Mouse (Mus musculus) frontal cortex, postnatal 14 days (tissue): ENCODE measurements around the gene Adss.

Source experiments
- DNase-seq, 2 experiments: peaks; one replicate each; pipeline ENCODE4 v3.0.0; 2022; ENCODE audit warnings: low spot score in 2 of 2

Gene Adss

DNA sequence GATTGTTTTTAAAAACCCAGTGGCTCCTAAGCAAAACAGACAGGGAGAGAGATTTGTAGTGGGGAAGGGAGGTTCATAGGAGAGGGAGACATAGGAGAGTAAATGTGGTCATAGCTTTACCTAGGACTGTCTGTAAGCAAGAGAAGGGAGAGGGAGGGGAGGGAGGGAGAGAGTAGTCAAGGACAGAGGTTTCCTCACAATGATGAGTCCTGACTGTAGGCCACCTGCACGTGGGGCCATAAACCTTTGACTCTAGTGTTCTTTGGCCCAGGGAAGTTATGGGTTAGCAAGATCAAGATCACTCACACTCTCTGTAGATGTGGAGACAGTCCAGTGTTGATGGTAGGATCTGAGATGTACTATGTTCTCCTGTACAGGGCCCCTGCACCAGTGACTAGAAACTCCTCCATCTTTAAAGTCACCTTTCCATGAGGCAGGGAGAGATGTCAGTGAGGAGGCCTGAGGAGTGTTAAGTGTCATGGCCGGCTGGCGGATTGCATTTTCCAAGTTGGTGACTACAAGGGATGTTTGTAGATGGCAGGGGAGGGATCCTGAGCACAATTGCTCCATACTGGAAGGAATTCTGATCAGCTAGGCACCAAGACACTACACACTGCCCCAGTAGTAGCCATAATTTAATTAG is 68.3 kb downstream of the Adss start:
- no peak for DNase-seq

DNA sequence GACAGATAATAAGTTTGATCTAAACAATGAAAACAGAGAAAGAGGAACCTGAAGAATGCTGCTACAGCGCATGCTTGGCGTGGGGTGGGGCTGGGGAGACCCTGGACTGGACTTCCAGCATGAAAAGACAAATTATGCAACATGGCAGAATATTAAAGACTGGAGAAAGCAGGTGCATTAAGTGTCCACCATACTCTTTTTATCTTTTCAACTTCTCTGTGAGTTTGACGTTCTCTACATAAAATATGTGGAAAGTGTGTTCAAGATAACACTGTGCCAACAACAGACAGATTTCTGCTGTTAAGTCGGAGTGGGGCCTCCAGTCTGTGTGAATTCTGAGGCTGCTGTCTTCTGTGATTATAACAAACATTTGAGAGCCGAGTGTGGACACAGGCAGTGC is 69.4 kb downstream of the Adss start:
- no peak for DNase-seq

DNA sequence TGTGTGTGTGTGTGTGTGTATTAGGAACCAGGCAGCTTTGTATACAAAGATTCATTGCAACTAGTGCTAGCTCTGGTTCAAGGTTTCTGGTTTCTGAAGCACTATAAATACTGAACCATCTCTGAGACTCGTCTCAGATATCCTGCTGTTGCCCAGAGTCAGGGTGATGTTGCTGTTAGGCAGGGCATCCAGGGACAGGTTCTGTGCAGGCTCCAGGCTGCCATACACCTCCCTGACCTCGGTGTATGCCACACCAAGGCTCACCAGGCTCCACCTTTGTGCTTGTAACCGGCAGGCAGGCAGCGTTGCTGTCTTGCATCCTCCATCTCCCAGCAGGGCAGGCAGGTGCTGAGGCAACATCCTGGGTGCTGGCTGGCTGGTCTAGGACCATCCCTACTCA is 72.5 kb downstream of the Adss start:
- DNase-seq: no peak

DNA sequence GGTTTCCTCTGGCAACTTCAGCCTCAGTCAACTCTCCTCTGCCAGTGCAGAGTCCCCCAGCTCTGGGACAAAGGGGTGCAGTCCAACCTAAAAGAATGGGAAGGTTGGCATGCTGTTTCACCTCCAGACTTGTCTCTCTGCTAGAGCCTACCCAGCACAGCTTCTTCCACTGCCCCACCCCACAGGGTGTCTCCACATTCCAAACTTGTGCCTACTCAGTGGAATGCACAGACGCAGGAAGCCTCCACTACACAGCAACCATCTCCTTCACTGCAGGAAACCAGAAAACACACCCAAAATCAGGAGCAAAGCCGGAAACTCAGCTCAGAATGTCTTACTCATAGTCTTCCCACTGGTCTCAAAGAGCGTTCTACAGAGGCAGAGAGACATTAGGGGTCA is 77.3 kb downstream of the Adss start:
- DNase-seq: no peak

DNA sequence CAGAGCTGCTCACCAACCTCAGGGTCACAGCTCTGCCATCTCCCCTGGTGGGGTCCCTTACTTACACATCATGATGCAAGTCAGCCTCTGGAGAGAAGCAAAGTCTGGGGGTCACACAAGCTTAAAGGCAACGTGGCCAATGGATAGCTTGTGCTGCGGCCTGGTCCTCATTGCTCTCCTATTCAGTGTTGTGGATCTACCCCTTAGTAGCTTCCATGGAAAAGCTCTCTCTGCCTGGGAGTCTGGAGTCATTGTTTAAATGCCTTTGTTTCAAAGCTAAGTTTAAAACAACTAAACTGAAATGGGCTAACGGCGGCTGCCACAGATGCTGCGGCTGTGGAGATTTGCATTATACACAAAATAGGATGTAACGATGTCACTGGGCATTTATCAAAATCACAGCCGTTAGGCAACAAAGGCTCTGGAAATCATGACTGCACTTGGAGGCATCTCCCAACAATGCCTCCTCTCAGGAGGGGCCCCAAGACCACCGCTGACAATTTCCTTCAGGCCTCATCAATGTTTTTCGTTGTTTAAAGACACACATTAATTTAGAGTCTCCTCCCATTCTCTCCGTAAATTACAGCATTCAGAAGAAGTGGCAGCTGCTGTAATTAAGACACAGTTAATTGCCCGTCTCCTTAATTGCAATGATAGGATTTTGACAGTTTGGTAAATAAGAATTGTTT is 77.8 kb downstream of the Adss start:
- no peak for DNase-seq

DNA sequence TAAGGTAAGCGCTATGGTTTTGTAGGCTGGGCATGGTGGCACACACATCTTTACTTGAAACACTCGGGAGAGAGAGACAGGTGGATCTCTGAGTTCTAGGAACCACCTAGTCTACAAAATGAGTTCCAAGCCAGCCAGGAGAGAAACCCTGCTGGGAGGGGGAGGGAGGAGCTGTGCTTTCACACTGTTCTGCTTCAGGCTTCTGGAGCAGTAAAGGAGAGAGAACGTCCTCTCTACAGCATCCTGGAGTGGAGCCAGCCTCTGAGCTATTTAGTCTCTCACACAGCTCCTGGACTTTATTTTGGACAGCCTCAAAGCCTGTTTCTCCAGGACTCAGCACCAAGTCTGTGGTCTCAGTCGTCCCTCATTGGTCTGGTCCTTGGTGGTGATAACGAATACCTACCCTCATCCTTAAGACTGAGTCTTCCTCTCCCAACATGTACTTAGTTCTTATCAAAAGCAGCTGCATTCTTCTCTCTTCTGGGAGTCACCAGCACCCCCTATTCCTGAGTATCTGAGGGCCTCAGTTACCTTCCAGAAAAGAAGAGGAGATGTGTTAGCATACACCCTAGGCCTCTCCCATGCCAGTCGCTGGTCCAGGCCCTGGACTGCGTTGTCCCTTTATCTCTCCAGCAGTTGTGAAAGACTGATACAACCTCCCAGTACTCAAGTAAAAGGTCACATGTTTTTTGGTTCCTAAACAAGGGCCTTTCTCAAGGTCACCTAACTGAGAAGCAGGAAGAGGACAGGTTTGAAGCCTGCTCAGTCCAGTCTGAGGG is 79.1 kb downstream of the Adss start:
- DNase-seq: no peak

DNA sequence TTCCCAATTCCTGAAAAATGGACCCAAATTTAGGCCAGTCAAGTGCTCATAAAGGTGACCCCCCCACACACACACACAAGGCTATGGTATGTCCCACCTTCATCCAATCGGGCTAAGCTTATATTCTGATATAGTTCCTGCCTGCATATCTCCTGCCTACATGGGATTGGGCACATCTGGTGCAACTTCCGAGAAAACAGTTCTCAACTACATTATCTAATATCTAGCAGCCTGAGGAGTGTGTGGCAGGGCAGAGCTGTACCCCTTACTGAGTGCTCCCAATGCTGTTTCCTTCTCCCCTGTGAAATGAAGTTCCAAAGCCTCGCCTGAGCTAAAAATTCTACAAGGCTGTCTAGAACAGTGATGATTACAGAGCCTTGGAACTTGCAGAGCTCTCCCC is 79.9 kb downstream of the Adss start:
- DNase-seq: no peak

DNA sequence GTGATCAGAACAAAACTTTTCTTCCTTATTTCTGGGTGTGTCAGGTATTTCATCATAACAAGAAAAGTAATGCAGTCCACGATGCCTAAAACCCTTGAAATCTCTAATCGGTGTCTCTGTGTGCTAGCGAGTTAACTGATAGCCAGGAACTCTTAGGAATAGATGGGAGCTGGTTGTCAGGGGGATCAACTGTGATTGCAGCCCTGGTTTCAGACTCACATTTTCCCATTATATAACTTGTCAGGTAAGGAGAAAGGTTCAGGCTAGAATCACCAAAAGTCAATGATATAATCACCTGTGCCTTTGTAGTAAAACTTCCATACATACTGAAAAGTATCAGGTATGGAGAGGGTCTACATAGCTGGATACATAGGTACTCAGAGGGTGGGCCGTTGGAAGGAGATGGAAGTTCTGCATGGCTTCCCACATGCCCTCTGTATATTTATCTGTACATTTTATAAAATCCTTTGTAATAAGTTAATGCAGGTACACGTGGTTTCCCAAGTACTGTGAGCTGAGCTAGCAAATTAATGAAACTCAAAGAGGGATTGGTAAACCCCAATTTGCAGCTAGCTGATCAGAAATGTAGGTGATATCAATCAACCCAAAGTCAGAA is 81.8 kb downstream of the Adss start:
- DNase-seq: no peak

DNA sequence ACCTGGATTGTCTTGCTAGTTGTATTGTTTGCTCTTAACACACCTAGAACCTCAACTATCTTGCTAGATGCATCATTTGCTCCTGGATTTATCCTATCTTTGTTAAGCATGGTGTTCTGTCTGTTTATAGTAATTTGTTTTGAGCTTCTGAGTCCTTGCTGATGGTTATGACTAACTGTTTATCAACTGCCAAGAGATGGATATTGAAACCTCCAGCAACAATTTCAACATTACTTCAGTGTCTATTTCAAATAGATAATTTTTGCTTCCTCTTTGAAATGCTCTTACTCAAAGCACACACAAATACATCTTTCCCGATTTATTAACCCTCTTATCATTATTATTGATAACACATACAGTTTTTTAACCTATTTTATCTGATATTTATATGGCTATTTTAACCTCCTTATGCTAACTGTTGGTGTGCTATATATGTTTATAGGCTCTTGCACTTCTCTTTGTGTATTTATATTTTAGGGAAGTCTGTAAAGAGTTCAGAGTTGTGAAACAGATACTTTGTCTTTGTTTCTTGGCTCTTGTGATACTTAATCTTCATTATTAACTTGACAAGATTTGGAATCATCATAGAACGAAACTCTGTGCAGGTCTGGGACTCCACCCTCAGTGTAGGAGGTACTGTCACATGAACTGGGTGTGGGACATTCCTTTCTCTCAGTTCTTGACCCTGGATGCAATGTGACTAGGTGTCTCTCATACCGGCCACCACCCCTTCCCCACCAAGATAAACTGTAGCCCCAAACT is 82.5 kb downstream of the Adss start:
- no peak for DNase-seq
